Comparison of ENCODE assay signal across 34 mouse cellular contexts in the genomic region with DNA sequence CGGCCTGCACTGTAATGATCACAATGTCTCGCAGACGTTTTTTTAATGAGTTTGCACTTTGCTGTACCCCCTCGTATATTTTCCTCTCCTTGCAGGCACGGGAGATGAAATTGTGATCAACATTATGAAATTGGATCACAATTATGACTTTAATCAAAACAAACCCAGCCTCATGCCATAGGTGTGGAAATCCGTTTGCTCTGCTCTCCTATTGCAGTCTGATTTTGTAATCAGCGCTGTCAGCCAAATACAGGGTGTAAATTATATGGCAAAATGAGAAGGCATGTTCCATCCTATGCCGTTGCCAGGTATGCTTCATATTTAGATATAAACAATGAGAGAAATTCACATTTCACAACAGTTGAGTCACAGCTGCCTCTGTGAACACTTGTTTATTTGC.
"Had no signal": no experiment of that assay in that cellular context is flagged by ENCODE, and none has a peak within 500 bp of the region (broad histone marks: within the 10 kb centered on the region; RNA-seq: fewer than 3 reads in every experiment).

No protein-coding gene starts in this region.

- H3K9me3 ChIP-seq: heart, embryonic 12.5 days; heart, embryonic 13.5 days; heart, embryonic 15.5 days; hindbrain, embryonic 10.5 days; hindbrain, embryonic 12.5 days; hindbrain, embryonic 13.5 days; hindbrain, embryonic 15.5 days; intestine, embryonic 15.5 days; kidney, embryonic 15.5 days had no signal

- H3K27me3 ChIP-seq: heart, embryonic 12.5 days; heart, embryonic 13.5 days; heart, embryonic 15.5 days; hindbrain, embryonic 12.5 days; hindbrain, embryonic 13.5 days; hindbrain, embryonic 15.5 days; intestine, embryonic 15.5 days; kidney, embryonic 15.5 days had no signal

- H3K4me3 ChIP-seq: heart, embryonic 12.5 days; heart, embryonic 13.5 days; heart, embryonic 15.5 days; hindbrain, embryonic 10.5 days; hindbrain, embryonic 12.5 days; hindbrain, embryonic 13.5 days; hindbrain, embryonic 15.5 days; intestine, embryonic 15.5 days; kidney, embryonic 15.5 days; layer of hippocampus, adult 2 months; left cerebral cortex, adult 2 months had no signal

- H3K4me1 ChIP-seq: heart, embryonic 12.5 days; heart, embryonic 13.5 days; heart, embryonic 15.5 days; hindbrain, embryonic 10.5 days; hindbrain, embryonic 12.5 days; hindbrain, embryonic 13.5 days; hindbrain, embryonic 15.5 days; intestine, embryonic 15.5 days; kidney, embryonic 15.5 days had no signal

- H3K9ac ChIP-seq: heart, embryonic 12.5 days; heart, embryonic 13.5 days; heart, embryonic 15.5 days; hindbrain, embryonic 12.5 days; hindbrain, embryonic 13.5 days; hindbrain, embryonic 14.5 days; hindbrain, embryonic 15.5 days; intestine, embryonic 15.5 days; kidney, embryonic 15.5 days had no signal

- H3K36me3 ChIP-seq: heart, embryonic 12.5 days; heart, embryonic 13.5 days; heart, embryonic 15.5 days; hindbrain, embryonic 10.5 days; hindbrain, embryonic 12.5 days; hindbrain, embryonic 13.5 days; hindbrain, embryonic 15.5 days; intestine, embryonic 15.5 days; kidney, embryonic 15.5 days had no signal

- H3K27ac ChIP-seq: heart, embryonic 13.5 days; heart, embryonic 15.5 days; hindbrain, embryonic 10.5 days; hindbrain, embryonic 12.5 days; hindbrain, embryonic 13.5 days; hindbrain, embryonic 14.5 days; hindbrain, embryonic 15.5 days; hindbrain, postnatal 0 days; intestine, embryonic 15.5 days; kidney, postnatal 0 days; layer of hippocampus, adult 2 months; left cerebral cortex, adult 2 months had no signal

- DNase-seq: heart, postnatal 10 days; heart, postnatal 14 days; heart, postnatal 36 days; heart, postnatal 4 days; kidney, adult 11 months; kidney, adult 18-20 months; kidney, adult 2 months; kidney, adult 8-10 months; kidney, adult 9 months; kidney, postnatal 10 days; kidney, postnatal 14 days; kidney, postnatal 25 days; kidney, postnatal 36 days; kidney, postnatal 4 days; layer of hippocampus, adult 9-11 months; layer of hippocampus, postnatal 36 days had no signal

- ATAC-seq: hindbrain, embryonic 16.5 days; hindbrain, postnatal 0 days; inflammation-experienced regulatory T-cells, adult 6 months; intestine, embryonic 15.5 days; intestine, embryonic 16.5 days; intestine, postnatal 0 days had no signal

- H3K4me2 ChIP-seq: heart, embryonic 12.5 days; heart, embryonic 13.5 days; heart, embryonic 15.5 days; hindbrain, embryonic 12.5 days; hindbrain, embryonic 13.5 days; hindbrain, embryonic 14.5 days; hindbrain, embryonic 15.5 days; intestine, embryonic 15.5 days; kidney, embryonic 15.5 days had no signal
